Mouse (Mus musculus) kidney, adult 2 months (tissue): ENCODE measurements around the gene Zfp553.

Source experiments
- CTCF ChIP-seq: fragments of 200-500 bp; conservative IDR thresholded peaks from 2 replicates; pipeline ENCODE4 v1.5.1; 2011; ENCODE audit warnings: low read depth, mild to moderate bottlenecking, control low read depth, low read length, moderate library complexity, mixed read lengths; ENCODE audit not compliant: insufficient read depth, insufficient read length
- POLR2A ChIP-seq: fragments of 200-500 bp; IDR thresholded peaks from one replicate; pipeline ENCODE4 v1.6.1; 2011; ENCODE audit warnings: low read depth, low read length, control low read depth

- TF ChIP-seq POLR2A, result no peak
- no peak for TF ChIP-seq CTCF
Measured at GRCm38 (mm10) chr7:127220440-127220839, 12.4 kb upstream of the Zfp553 start.
